Mouse (Mus musculus) intestine, embryonic 14.5 days (tissue): ENCODE results near the gene Siae. TPM values are rescaled to one million over a fixed set of nuclear protein-coding genes. Genes with fewer than 3 reads are reported as not detected.

Source experiments
- ATAC-seq: fragments of 200-750 bp; cut with Nextera tagmentation; replicated peaks from 2 replicates; pipeline ENCODE4 v1.8.0; 2017; ENCODE audit warnings: low read depth, moderate number of reproducible peaks, moderate TSS enrichment, moderate library complexity; ENCODE audit not compliant: low FRiP score, low TSS enrichment
- DNase-seq: peaks from one replicate; pipeline ENCODE4 v3.0.0-alpha.2; 2018; ENCODE audit warnings: low spot score
- H3K27ac ChIP-seq: fragments of 300-500 bp; sonication (generic); 2 replicates; pipeline ENCODE4 v1.5.1; 2014; ENCODE audit warnings: low read depth, mild to moderate bottlenecking, control low read depth
- H3K27me3 ChIP-seq: fragments of 300-500 bp; sonication (generic); replicated peaks from 2 replicates; pipeline ENCODE4 v1.6.1; 2014; ENCODE audit warnings: low read length, control low read depth; ENCODE audit not compliant: control insufficient read depth, insufficient read depth
- H3K36me3 ChIP-seq: fragments of 300-500 bp; sonication (generic); 2 replicates; pipeline ENCODE4 v1.6.1; 2014; ENCODE audit warnings: low read length, control low read depth; ENCODE audit not compliant: control insufficient read depth, insufficient read depth
- H3K4me1 ChIP-seq: fragments of 300-500 bp; sonication (generic); replicated peaks from 2 replicates; pipeline ENCODE4 v1.6.1; 2014; ENCODE audit warnings: low read length, control low read depth, mixed read lengths; ENCODE audit not compliant: control insufficient read depth, insufficient read depth
- H3K4me2 ChIP-seq: fragments of 300-500 bp; sonication (generic); 2 replicates; pipeline ENCODE4 v1.6.1; 2014; ENCODE audit warnings: low read length
- H3K4me3 ChIP-seq: fragments of 300-500 bp; sonication (generic); 2 replicates; pipeline ENCODE4 v1.5.1; 2014; ENCODE audit warnings: low read depth, low read length, control low read depth, mixed read lengths
- H3K9ac ChIP-seq: fragments of 300-500 bp; sonication (generic); 2 replicates; pipeline ENCODE4 v1.6.1; 2014; ENCODE audit warnings: mild to moderate bottlenecking, low read length
- H3K9me3 ChIP-seq: fragments of 300-500 bp; sonication (generic); 2 replicates; pipeline ENCODE4 v1.6.1; 2016; ENCODE audit warnings: low read length, control low read depth; ENCODE audit not compliant: control insufficient read depth
- WGBS: fragments of 180-500 bp; shearing (Covaris S2); extraction: QIAGEN DNeasy Blood & Tissue Kit; methylation state at CpG from one replicate; pipeline ENCODE4 v1.1.7; 2014; 5-methylcytosine and 5-hydroxymethylcytosine counted together
- polyA plus RNA-seq: library from polyadenylated mRNA; unstranded; fragments of >200 nt; fragmentation: Nextera tagmentation; extraction: Ambion mirVana; gene quantifications from 2 replicates; pipeline ENCODE4 v1.2.1, GENCODE M21; 2014

The Siae gene
- polyA plus RNA-seq, 1 experiment from 2014 or later, result 12.2 TPM

GRCm38 (mm10) chr9:37576436-37576930, 21.0 kb downstream of the Siae start:
- Histone ChIP-seq H3K4me1 (no peaks in the 10 kb centered on the region), H3K36me3 (no peaks in the 10 kb centered on the region), H3K9ac (no peak overlapping the region), H3K27me3 (no peaks in the 10 kb centered on the region), H3K4me3 (no peak overlapping the region), H3K27ac (no peak overlapping the region), H3K4me2 (no peak overlapping the region), H3K9me3 (no peaks in the 10 kb centered on the region)
- 28% methylated on average over 14 of the region's 14 CpGs for WGBS
- DNase-seq (no peak), ATAC-seq (no peak)

GRCm38 (mm10) chr9:37583594-37583993, 28.1 kb downstream of the Siae start:
- Histone ChIP-seq H3K4me1 (no peaks in the 10 kb centered on the region), H3K27ac (no peak overlapping the region), H3K9me3 (no peaks in the 10 kb centered on the region), H3K27me3 (no peaks in the 10 kb centered on the region), H3K9ac (no peak overlapping the region), H3K4me3 (no peak overlapping the region), H3K4me2 (no peak overlapping the region), H3K36me3 (no peaks in the 10 kb centered on the region)
- no peak for ATAC-seq
- DNase-seq, result no peak
- 86% methylated on average over 5 of the region's 5 CpGs for WGBS

GRCm38 (mm10) chr9:37586718-37587117, 31.2 kb downstream of the Siae start:
- no peak overlapping the region for H3K4me2 ChIP-seq
- H3K9me3 ChIP-seq, result no peaks in the 10 kb centered on the region
- no peak overlapping the region for H3K27ac ChIP-seq
- H3K9ac ChIP-seq, result no peak overlapping the region
- WGBS, result 77% methylated on average over 4 of the region's 4 CpGs
- no peak overlapping the region for H3K4me3 ChIP-seq
- no peaks in the 10 kb centered on the region for H3K36me3 ChIP-seq
- DNase-seq (no peak), ATAC-seq (no peak)
- no peaks in the 10 kb centered on the region for H3K4me1 ChIP-seq
- no peaks in the 10 kb centered on the region for H3K27me3 ChIP-seq

- no peak for ATAC-seq
- no peak overlapping the region for H3K9ac ChIP-seq
- no peak for DNase-seq
- no peaks in the 10 kb centered on the region for H3K9me3 ChIP-seq
- H3K36me3 ChIP-seq, result no peaks in the 10 kb centered on the region
- no peaks in the 10 kb centered on the region for H3K27me3 ChIP-seq
- 90% methylated on average over 4 of the region's 4 CpGs for WGBS
- H3K4me2 ChIP-seq, result no peak overlapping the region
- no peak overlapping the region for H3K27ac ChIP-seq
- H3K4me1 ChIP-seq, result no peaks in the 10 kb centered on the region
- no peak overlapping the region for H3K4me3 ChIP-seq
Measured at GRCm38 (mm10) chr9:37590381-37590780, 34.9 kb downstream of the Siae start.

- Histone ChIP-seq H3K4me3 (no peak overlapping the region), H3K9ac (no peak overlapping the region), H3K9me3 (no peaks in the 10 kb centered on the region), H3K27me3 (no peaks in the 10 kb centered on the region), H3K27ac (no peak overlapping the region), H3K4me1 (no peaks in the 10 kb centered on the region), H3K4me2 (no peak overlapping the region), H3K36me3 (no peaks in the 10 kb centered on the region)
- ATAC-seq (no peak), DNase-seq (no peak)
- WGBS, result 75% methylated on average over 2 of the region's 2 CpGs
Measured at GRCm38 (mm10) chr9:37592025-37592424, 36.5 kb downstream of the Siae start.

GRCm38 (mm10) chr9:37592633-37593032, 37.1 kb downstream of the Siae start:
- Histone ChIP-seq H3K36me3 (no peaks in the 10 kb centered on the region), H3K27ac (no peak overlapping the region), H3K9ac (no peak overlapping the region), H3K4me3 (no peak overlapping the region), H3K9me3 (no peaks in the 10 kb centered on the region), H3K27me3 (no peaks in the 10 kb centered on the region), H3K4me2 (no peak overlapping the region), H3K4me1 (no peaks in the 10 kb centered on the region)
- 58% methylated on average over 6 of the region's 6 CpGs for WGBS
- DNase-seq (no peak), ATAC-seq (no peak)

GRCm38 (mm10) chr9:37593690-37594089, 38.2 kb downstream of the Siae start:
- no peak overlapping the region for H3K9ac ChIP-seq
- DNase-seq (no peak), ATAC-seq (no peak)
- H3K4me1 ChIP-seq, result no peaks in the 10 kb centered on the region
- no peak overlapping the region for H3K27ac ChIP-seq
- no peak overlapping the region for H3K4me2 ChIP-seq
- H3K36me3 ChIP-seq, result no peaks in the 10 kb centered on the region
- no peak overlapping the region for H3K4me3 ChIP-seq
- H3K9me3 ChIP-seq, result no peaks in the 10 kb centered on the region
- 91% methylated on average over 3 of the region's 3 CpGs for WGBS
- no peaks in the 10 kb centered on the region for H3K27me3 ChIP-seq

- H3K9me3 ChIP-seq, result no peaks in the 10 kb centered on the region
- 90% methylated on average over 1 of the region's 1 CpGs for WGBS
- H3K27ac ChIP-seq, result no peak overlapping the region
- no peaks in the 10 kb centered on the region for H3K36me3 ChIP-seq
- no peaks in the 10 kb centered on the region for H3K4me1 ChIP-seq
- ATAC-seq (no peak), DNase-seq (no peak)
- no peak overlapping the region for H3K4me2 ChIP-seq
- no peaks in the 10 kb centered on the region for H3K27me3 ChIP-seq
- no peak overlapping the region for H3K4me3 ChIP-seq
- no peak overlapping the region for H3K9ac ChIP-seq
Measured at GRCm38 (mm10) chr9:37595570-37595969, 40.1 kb downstream of the Siae start.

GRCm38 (mm10) chr9:37598637-37599036, 43.1 kb downstream of the Siae start:
- Histone ChIP-seq H3K4me1 (no peaks in the 10 kb centered on the region), H3K36me3 (no peaks in the 10 kb centered on the region), H3K27me3 (no peaks in the 10 kb centered on the region), H3K9ac (no peak overlapping the region), H3K4me2 (no peak overlapping the region), H3K27ac (no peak overlapping the region), H3K9me3 (no peaks in the 10 kb centered on the region), H3K4me3 (no peak overlapping the region)
- DNase-seq, result no peak
- 89% methylated on average over 2 of the region's 2 CpGs for WGBS
- no peak for ATAC-seq
